Mouse (Mus musculus) stomach, embryonic 16.5 days (tissue): ENCODE data around the gene Elavl1. TPM values are rescaled to one million over a fixed set of nuclear protein-coding genes. Genes with fewer than 3 reads are reported as not detected.

Source experiments
- polyA plus RNA-seq: library from polyadenylated mRNA; unstranded; fragments of >200 nt; fragmentation: Nextera tagmentation; extraction: Ambion mirVana; gene quantifications from 2 replicates; pipeline ENCODE4 v1.2.1, GENCODE M21; 2015

Elavl1 gene
- polyA plus RNA-seq, 1 experiment from 2014 or later = 166 TPM

Other genes starting within 250 kb of the Elavl1 start
- gene Cd209f, start 219.6 kb downstream of the Elavl1 start, polyA plus RNA-seq = 0.12 and 0.26 TPM in 2 replicates
- gene Cd209g, start 191.3 kb downstream of the Elavl1 start, polyA plus RNA-seq = not detected in 2 replicates
- 18.9 and 22.2 TPM in 2 replicates for gene Evi5l, start 158.8 kb downstream of the Elavl1 start, polyA plus RNA-seq
- 2.4 and 2.7 TPM in 2 replicates for gene Prr36, start 108.0 kb downstream of the Elavl1 start, polyA plus RNA-seq
- 6.1 and 9.2 TPM in 2 replicates for gene Lrrc8e, start 98.6 kb downstream of the Elavl1 start, polyA plus RNA-seq
- gene Map2k7, start 86.7 kb downstream of the Elavl1 start, polyA plus RNA-seq = 19.8 and 23.8 TPM in 2 replicates
- gene Gm49320, start 86.5 kb downstream of the Elavl1 start, polyA plus RNA-seq = 0.79 TPM in 2 replicates
- 3.0 and 4.9 TPM in 2 replicates for gene Tgfbr3l, start 77.2 kb downstream of the Elavl1 start, polyA plus RNA-seq
- gene Snapc2, start 72.3 kb downstream of the Elavl1 start, polyA plus RNA-seq = 41.6 and 41.8 TPM in 2 replicates
- gene Ctxn1, start 66.1 kb downstream of the Elavl1 start, polyA plus RNA-seq = 65.9 and 67.9 TPM in 2 replicates
- gene Timm44, start 49.5 kb downstream of the Elavl1 start, polyA plus RNA-seq = 64.9 and 67.2 TPM in 2 replicates
- gene Ccl25, start 203 bp downstream of the Elavl1 start, polyA plus RNA-seq = 21.5 and 27.1 TPM in 2 replicates
- gene Cers4, start 167.6 kb upstream of the Elavl1 start, polyA plus RNA-seq = 32.1 and 33.7 TPM in 2 replicates